Mouse (Mus musculus): ENCODE data around the gene Tbc1d12. TPM values are rescaled to one million over a fixed set of nuclear protein-coding genes. Genes with fewer than 3 reads are reported as not detected.

Gene Tbc1d12
- polyA plus RNA-seq (2014; fragmentation: Nextera tagmentation; extraction: Ambion mirVana), result 3.4 and 3.8 TPM in 2 replicates

GRCm38 (mm10) chr19:38836438-38837170 lies at the start of gene Tbc1d12:
Gene Tbc1d12 (plus strand): TSS chr19:38836579.
- peak within 1 kb of the TSS; percentile 91 for H3K9ac ChIP-seq (ENCODE audit: low read length)
- peak within 1 kb of the TSS; percentile 60 for H3K4me2 ChIP-seq (ENCODE audit: low read depth)
- H3K4me1 ChIP-seq (ENCODE audit: control insufficient read depth, insufficient read depth, low read length), result no peaks in the 10 kb centered on the region
- peak within 1 kb of the TSS; percentile 84 for H3K27ac ChIP-seq (ENCODE audit: low read depth, low read length)
- peak within 1 kb of the TSS; percentile 84 for H3K4me3 ChIP-seq (ENCODE audit: low read depth, low read length)
- 0% methylated on average over 79 of the region's 101 CpGs for WGBS
- no peaks in the 10 kb centered on the region for H3K27me3 ChIP-seq (ENCODE audit: control insufficient read depth, insufficient read depth, low read length)
- no peaks in the 10 kb centered on the region for H3K36me3 ChIP-seq (ENCODE audit: control insufficient read depth, insufficient read depth, low read length)
- peak; percentile 93 for DNase-seq (ENCODE audit: low spot score)
- H3K9me3 ChIP-seq (ENCODE audit: control insufficient read depth, low read length), result no peaks in the 10 kb centered on the region
- peak; percentile 92 for ATAC-seq (ENCODE audit: insufficient read depth, low FRiP score, low TSS enrichment)

- H3K36me3 ChIP-seq (ENCODE audit: control insufficient read depth, insufficient read depth, low read length), result peaks cover 10% of the 10 kb centered on the region
- H3K4me1 ChIP-seq (ENCODE audit: control insufficient read depth, insufficient read depth, low read length), result no peaks in the 10 kb centered on the region
- H3K4me3 ChIP-seq (ENCODE audit: low read depth, low read length), result no peak overlapping the region
- no peaks in the 10 kb centered on the region for H3K9me3 ChIP-seq (ENCODE audit: control insufficient read depth, low read length)
- DNase-seq (ENCODE audit: low spot score) (no peak), ATAC-seq (ENCODE audit: insufficient read depth, low FRiP score, low TSS enrichment) (no peak)
- WGBS, result 94% methylated on average over 6 of the region's 6 CpGs
- no peak overlapping the region for H3K4me2 ChIP-seq (ENCODE audit: low read depth)
- no peak overlapping the region for H3K9ac ChIP-seq (ENCODE audit: low read length)
- H3K27ac ChIP-seq (ENCODE audit: low read depth, low read length), result no peak overlapping the region
- H3K27me3 ChIP-seq (ENCODE audit: control insufficient read depth, insufficient read depth, low read length), result no peaks in the 10 kb centered on the region
Observed at GRCm38 (mm10) chr19:38787756-38788155, 48.6 kb upstream of the Tbc1d12 start.

GRCm38 (mm10) chr19:38793563-38794045 lies 42.8 kb upstream of the Tbc1d12 start:
- Histone ChIP-seq H3K4me1 (ENCODE audit: control insufficient read depth, insufficient read depth, low read length) (no peaks in the 10 kb centered on the region), H3K27me3 (ENCODE audit: control insufficient read depth, insufficient read depth, low read length) (no peaks in the 10 kb centered on the region), H3K4me3 (ENCODE audit: low read depth, low read length) (no peak overlapping the region), H3K9me3 (ENCODE audit: control insufficient read depth, low read length) (no peaks in the 10 kb centered on the region), H3K36me3 (ENCODE audit: control insufficient read depth, insufficient read depth, low read length) (peaks cover 22% of the 10 kb centered on the region), H3K9ac (ENCODE audit: low read length) (no peak overlapping the region), H3K4me2 (ENCODE audit: low read depth) (no peak overlapping the region), H3K27ac (ENCODE audit: low read depth, low read length) (no peak overlapping the region)
- 91% methylated on average over 7 of the region's 7 CpGs for WGBS
- ATAC-seq (ENCODE audit: insufficient read depth, low FRiP score, low TSS enrichment), result no peak
- no peak for DNase-seq (ENCODE audit: low spot score)

DNA sequence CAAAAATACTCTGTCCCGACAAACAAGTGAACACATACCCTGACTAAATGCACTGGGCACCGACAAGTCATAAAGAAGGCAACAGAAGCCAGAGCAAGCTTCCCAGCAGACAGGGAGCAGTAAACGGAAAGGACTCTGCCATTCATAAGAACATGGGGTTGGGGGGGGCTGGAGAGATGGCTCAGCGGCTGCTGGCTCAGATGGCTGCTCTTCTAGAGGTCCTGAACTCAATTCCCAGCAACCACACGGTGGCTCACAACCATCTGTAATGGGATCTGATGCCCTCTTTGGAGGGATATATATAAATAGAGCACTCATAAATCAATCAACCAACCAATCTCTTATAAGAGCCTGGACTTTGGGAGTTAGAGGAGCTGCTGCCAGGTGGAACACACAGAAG lies 39.8 kb upstream of the Tbc1d12 start:
- no peak overlapping the region for H3K27ac ChIP-seq (ENCODE audit: low read depth, low read length)
- WGBS, result 80% methylated on average over 5 of the region's 5 CpGs
- no peak overlapping the region for H3K4me3 ChIP-seq (ENCODE audit: low read depth, low read length)
- no peak overlapping the region for H3K4me2 ChIP-seq (ENCODE audit: low read depth)
- no peaks in the 10 kb centered on the region for H3K9me3 ChIP-seq (ENCODE audit: control insufficient read depth, low read length)
- DNase-seq (ENCODE audit: low spot score) (no peak), ATAC-seq (ENCODE audit: insufficient read depth, low FRiP score, low TSS enrichment) (no peak)
- no peaks in the 10 kb centered on the region for H3K4me1 ChIP-seq (ENCODE audit: control insufficient read depth, insufficient read depth, low read length)
- no peaks in the 10 kb centered on the region for H3K27me3 ChIP-seq (ENCODE audit: control insufficient read depth, insufficient read depth, low read length)
- H3K9ac ChIP-seq (ENCODE audit: low read length), result no peak overlapping the region
- H3K36me3 ChIP-seq (ENCODE audit: control insufficient read depth, insufficient read depth, low read length), result peaks cover 14% of the 10 kb centered on the region

GRCm38 (mm10) chr19:38798291-38798690 lies 38.1 kb upstream of the Tbc1d12 start:
- Histone ChIP-seq H3K36me3 (ENCODE audit: control insufficient read depth, insufficient read depth, low read length) (peaks cover 13% of the 10 kb centered on the region), H3K27me3 (ENCODE audit: control insufficient read depth, insufficient read depth, low read length) (no peaks in the 10 kb centered on the region), H3K9me3 (ENCODE audit: control insufficient read depth, low read length) (no peaks in the 10 kb centered on the region), H3K9ac (ENCODE audit: low read length) (no peak overlapping the region), H3K4me3 (ENCODE audit: low read depth, low read length) (no peak overlapping the region), H3K27ac (ENCODE audit: low read depth, low read length) (no peak overlapping the region), H3K4me1 (ENCODE audit: control insufficient read depth, insufficient read depth, low read length) (no peaks in the 10 kb centered on the region), H3K4me2 (ENCODE audit: low read depth) (no peak overlapping the region)
- DNase-seq (ENCODE audit: low spot score) (no peak), ATAC-seq (ENCODE audit: insufficient read depth, low FRiP score, low TSS enrichment) (no peak)
- WGBS, result 93% methylated on average over 1 of the region's 1 CpGs

DNA sequence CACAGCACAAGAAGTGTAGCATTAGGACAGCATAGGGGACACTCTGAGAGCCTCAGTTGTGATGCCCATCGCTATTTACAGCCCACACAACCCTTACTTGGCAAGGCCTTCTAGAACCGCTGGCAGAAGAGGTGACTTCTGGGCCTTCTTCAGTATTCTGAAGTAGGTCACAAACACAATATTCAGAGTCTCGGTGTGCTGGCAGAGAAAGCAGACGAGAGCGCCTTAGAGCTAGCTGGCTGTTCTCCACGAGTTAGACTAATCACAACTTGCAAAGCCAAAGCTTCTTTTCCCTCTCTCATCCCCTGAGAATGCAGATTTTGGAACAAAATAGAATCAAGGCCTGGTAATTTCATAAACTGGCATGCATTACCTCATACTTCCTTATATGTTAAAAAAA lies 37.6 kb upstream of the Tbc1d12 start:
- peaks cover 13% of the 10 kb centered on the region for H3K36me3 ChIP-seq (ENCODE audit: control insufficient read depth, insufficient read depth, low read length)
- WGBS, result 93% methylated on average over 6 of the region's 6 CpGs

DNA sequence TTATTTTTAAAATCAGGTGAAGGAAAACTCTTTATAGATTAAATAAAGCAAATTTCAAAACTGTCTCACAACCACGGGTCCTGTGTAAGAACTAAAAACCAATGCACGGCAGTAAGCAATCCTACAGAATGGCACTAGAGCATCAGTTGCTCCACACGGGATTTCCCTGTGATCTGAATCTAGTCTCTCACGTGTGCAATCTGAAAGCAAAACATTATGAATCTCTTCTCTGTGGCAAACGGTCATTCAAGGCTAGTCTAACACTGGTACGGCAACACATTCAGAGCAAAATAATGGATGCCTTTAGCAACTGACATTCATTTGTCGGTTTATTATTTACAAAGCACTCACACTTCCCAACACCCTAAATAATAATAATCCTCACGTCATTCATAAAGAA lies 18.2 kb upstream of the Tbc1d12 start:
- DNase-seq (ENCODE audit: low spot score), result no peak
- no peaks in the 10 kb centered on the region for H3K27me3 ChIP-seq (ENCODE audit: control insufficient read depth, insufficient read depth, low read length)
- peak overlapping the region; percentile 85 for H3K4me3 ChIP-seq (ENCODE audit: low read depth, low read length)
- peaks cover 4% of the 10 kb centered on the region; the same call in 1 of the 2 replicates for H3K4me1 ChIP-seq (ENCODE audit: control insufficient read depth, insufficient read depth, low read length)
- H3K9me3 ChIP-seq (ENCODE audit: control insufficient read depth, low read length), result no peaks in the 10 kb centered on the region
- peak overlapping the region; percentile 70 for H3K9ac ChIP-seq (ENCODE audit: low read length)
- peak overlapping the region; percentile 73 for H3K4me2 ChIP-seq (ENCODE audit: low read depth)
- WGBS, result 44% methylated on average over 8 of the region's 8 CpGs
- no peak for ATAC-seq (ENCODE audit: insufficient read depth, low FRiP score, low TSS enrichment)
- H3K27ac ChIP-seq (ENCODE audit: low read depth, low read length), result no peak overlapping the region
- H3K36me3 ChIP-seq (ENCODE audit: control insufficient read depth, insufficient read depth, low read length), result peaks cover under 1% of the 10 kb centered on the region

More for the DNA sequence above, 37.6 kb upstream of the Tbc1d12 start:
- Histone ChIP-seq H3K4me1 (ENCODE audit: control insufficient read depth, insufficient read depth, low read length) (no peaks in the 10 kb centered on the region), H3K4me2 (ENCODE audit: low read depth) (no peak overlapping the region), H3K9me3 (ENCODE audit: control insufficient read depth, low read length) (no peaks in the 10 kb centered on the region), H3K27ac (ENCODE audit: low read depth, low read length) (no peak overlapping the region), H3K27me3 (ENCODE audit: control insufficient read depth, insufficient read depth, low read length) (no peaks in the 10 kb centered on the region), H3K4me3 (ENCODE audit: low read depth, low read length) (no peak overlapping the region), H3K9ac (ENCODE audit: low read length) (no peak overlapping the region)
- ATAC-seq (ENCODE audit: insufficient read depth, low FRiP score, low TSS enrichment) (no peak), DNase-seq (ENCODE audit: low spot score) (no peak)

DNA sequence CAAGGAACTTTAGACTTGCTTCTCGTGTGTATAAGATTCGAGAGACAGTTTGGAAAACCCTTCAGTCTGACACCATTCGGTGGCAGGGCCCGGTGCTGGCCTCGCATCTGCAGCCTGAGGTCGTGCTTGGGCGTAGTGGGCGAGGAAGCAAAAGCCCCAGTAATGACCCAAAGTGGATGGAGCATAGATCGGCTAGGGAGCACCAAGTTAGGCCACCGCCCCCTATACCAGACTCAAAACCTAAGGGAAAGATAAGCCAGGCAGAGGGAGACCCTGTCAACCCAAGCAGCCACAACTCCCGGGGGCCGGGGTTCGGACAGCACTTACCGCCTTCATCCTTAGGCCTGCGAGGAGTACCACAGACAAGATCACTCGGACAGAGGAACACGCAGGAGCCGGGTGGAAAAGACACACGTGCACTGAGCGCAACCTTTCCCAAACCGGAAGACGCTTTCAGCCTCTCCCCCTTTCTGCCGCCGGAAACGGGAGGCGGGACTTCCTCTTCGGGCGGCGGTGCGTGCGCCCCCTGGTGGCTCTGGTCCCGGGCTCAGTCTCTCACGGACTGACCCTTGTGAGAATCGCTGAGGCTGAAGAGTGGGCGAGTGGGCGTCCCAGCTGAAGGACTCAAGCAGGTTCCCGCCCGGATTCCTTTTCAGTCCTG lies 17.5 kb upstream of the Tbc1d12 start, which contains the start of gene Noc3l:
Noc3l (minus strand) TSS at position 472 of the 661 bp plus-strand sequence.
- under 1% methylated on average over 36 of the region's 38 CpGs for WGBS
- Histone ChIP-seq H3K4me1 (ENCODE audit: control insufficient read depth, insufficient read depth, low read length) (peaks cover 4% of the 10 kb centered on the region; the same call in 1 of the 2 replicates), H3K9me3 (ENCODE audit: control insufficient read depth, low read length) (no peaks in the 10 kb centered on the region), H3K36me3 (ENCODE audit: control insufficient read depth, insufficient read depth, low read length) (no peaks in the 10 kb centered on the region; the same call in 1 of the 2 replicates), H3K4me3 (ENCODE audit: low read depth, low read length) (peak within 1 kb of the TSS; percentile 85), H3K27me3 (ENCODE audit: control insufficient read depth, insufficient read depth, low read length) (no peaks in the 10 kb centered on the region), H3K4me2 (ENCODE audit: low read depth) (peak within 1 kb of the TSS; percentile 73), H3K27ac (ENCODE audit: low read depth, low read length) (0 out of 2 replicates have a peak within 1 kb of the TSS, but pooled peaks have one; percentile 17), H3K9ac (ENCODE audit: low read length) (peak within 1 kb of the TSS; percentile 70)
- DNase-seq (ENCODE audit: low spot score), result peak; percentile 96
- peak; percentile 94 for ATAC-seq (ENCODE audit: insufficient read depth, low FRiP score, low TSS enrichment)

Measured in neural tube, embryonic 11.5 days (tissue).